ENCODE assay signal across 1 mouse cellular context in genomic region chr11:75684462-75684861, GRCm38 (mm10).
TF ChIP-seq lines count a peak whose summit lies in the region.

No protein-coding gene starts in this region.

TF ChIP-seq in CH12.LX, 34 proteins besides CTCF, POLR2A, EP300 and RAD21:
- TF ChIP-seq CHD2 (IDR thresholded peaks at IDR 0.05; ENCODE audit: low read length) = no peak
- no peak for TF ChIP-seq NRF1 (IDR thresholded peaks at IDR 0.05; ENCODE audit: low read depth, low read length)
- TF ChIP-seq JUN (IDR thresholded peaks at IDR 0.05; ENCODE audit: insufficient read depth, low read depth, low read length) = no peak
- no peak for TF ChIP-seq USF2 (conservative IDR thresholded peaks at IDR 0.05; ENCODE audit: low read depth, low read length)
- no peak for TF ChIP-seq JUND (conservative IDR thresholded peaks at IDR 0.05; ENCODE audit: low read depth, low read length)
- no peak for TF ChIP-seq MAZ (IDR thresholded peaks at IDR 0.05; ENCODE audit: low read depth, low read length)
- no peak for TF ChIP-seq HCFC1 (IDR thresholded peaks at IDR 0.05; ENCODE audit: low read depth, low read length)
- TF ChIP-seq KAT2A (IDR thresholded peaks at IDR 0.05; ENCODE audit: insufficient replicate concordance, low read length) = no peak
